Mouse (Mus musculus) adrenal gland, postnatal 14 days (tissue): ENCODE measurements at regions not wholly inside any gene's neighbourhood (a gene's known extent, or its start where the extent isn't known, plus 50 kb on each side); places are given as distances from the start of the nearest gene placed in this dataset.
A peak's percentile ranks its signal among the peaks of the same experiment; 100 is the strongest.

Source experiments
- DNase-seq: peaks from one replicate; pipeline ENCODE4 v3.0.0; 2021; ENCODE audit warnings: mixed read lengths

- no peak for DNase-seq
Measured at GRCm38 (mm10) chr9:88069834-88070233, 257.2 kb upstream of the Nt5e start.

- peak; percentile 40 for DNase-seq
Measured at GRCm38 (mm10) chr9:88073165-88073564, 253.8 kb upstream of the Nt5e start.

- no peak for DNase-seq
Measured at GRCm38 (mm10) chr9:88073579-88073978, 253.4 kb upstream of the Nt5e start.

GRCm38 (mm10) chr9:88082931-88083479 is 244.0 kb upstream of the Nt5e start:
- no peak for DNase-seq

- no peak for DNase-seq
Measured at GRCm38 (mm10) chr9:88085181-88085816, 241.7 kb upstream of the Nt5e start.

- no peak for DNase-seq
Measured at GRCm38 (mm10) chr9:88085866-88086265, 241.1 kb upstream of the Nt5e start.

- peak; percentile 9 for DNase-seq
Measured at GRCm38 (mm10) chr9:88091781-88092527, 235.0 kb upstream of the Nt5e start.

- DNase-seq, result no peak
Measured at GRCm38 (mm10) chr9:88092561-88092960, 234.4 kb upstream of the Nt5e start.

GRCm38 (mm10) chr9:88113094-88113493 is 213.9 kb upstream of the Nt5e start:
- no peak for DNase-seq

GRCm38 (mm10) chr9:88120536-88120935 is 206.5 kb upstream of the Nt5e start:
- peak; percentile 10 for DNase-seq

GRCm38 (mm10) chr9:88120963-88121570 is 205.9 kb upstream of the Nt5e start:
- no peak for DNase-seq

- peak; percentile 12 for DNase-seq
Measured at GRCm38 (mm10) chr9:88124322-88125005, 202.5 kb upstream of the Nt5e start.

GRCm38 (mm10) chr9:88163025-88163780 is 163.8 kb upstream of the Nt5e start:
- DNase-seq, result no peak

- DNase-seq, result no peak
Measured at GRCm38 (mm10) chr9:88177575-88178254, 149.3 kb upstream of the Nt5e start.

- no peak for DNase-seq
Measured at GRCm38 (mm10) chr9:88181189-88181994, 145.6 kb upstream of the Nt5e start.

- DNase-seq, result no peak
Measured at GRCm38 (mm10) chr9:88207378-88207777, 119.6 kb upstream of the Nt5e start.

GRCm38 (mm10) chr9:88208022-88208421 is 119.0 kb upstream of the Nt5e start:
- no peak for DNase-seq

- no peak for DNase-seq
Measured at GRCm38 (mm10) chr9:88214758-88215157, 112.2 kb upstream of the Nt5e start.

- no peak for DNase-seq
Measured at GRCm38 (mm10) chr9:88220360-88220759, 106.6 kb upstream of the Nt5e start.

- no peak for DNase-seq
Measured at GRCm38 (mm10) chr9:88221276-88221675, 105.7 kb upstream of the Nt5e start.
